Mouse (Mus musculus) intestine, embryonic 14.5 days (tissue): ENCODE measurements around the gene Slc35e2. TPM values are rescaled to one million over a fixed set of nuclear protein-coding genes. Genes with fewer than 3 reads are reported as not detected.
A peak's percentile ranks its signal among the peaks of the same experiment; 100 is the strongest.

ENCODE experiments used
- ATAC-seq: fragments of 200-750 bp; cut with Nextera tagmentation; replicated peaks from 2 replicates; pipeline ENCODE4 v1.8.0; 2017; ENCODE audit warnings: low read depth, moderate number of reproducible peaks, moderate TSS enrichment, moderate library complexity; ENCODE audit not compliant: low FRiP score, low TSS enrichment
- DNase-seq: peaks from one replicate; pipeline ENCODE4 v3.0.0-alpha.2; 2018; ENCODE audit warnings: low spot score
- H3K27ac ChIP-seq: fragments of 300-500 bp; sonication (generic); 2 replicates; pipeline ENCODE4 v1.5.1; 2014; ENCODE audit warnings: low read depth, mild to moderate bottlenecking, control low read depth
- H3K27me3 ChIP-seq: fragments of 300-500 bp; sonication (generic); replicated peaks from 2 replicates; pipeline ENCODE4 v1.6.1; 2014; ENCODE audit warnings: low read length, control low read depth; ENCODE audit not compliant: control insufficient read depth, insufficient read depth
- H3K36me3 ChIP-seq: fragments of 300-500 bp; sonication (generic); 2 replicates; pipeline ENCODE4 v1.6.1; 2014; ENCODE audit warnings: low read length, control low read depth; ENCODE audit not compliant: control insufficient read depth, insufficient read depth
- H3K4me1 ChIP-seq: fragments of 300-500 bp; sonication (generic); replicated peaks from 2 replicates; pipeline ENCODE4 v1.6.1; 2014; ENCODE audit warnings: low read length, control low read depth, mixed read lengths; ENCODE audit not compliant: control insufficient read depth, insufficient read depth
- H3K4me2 ChIP-seq: fragments of 300-500 bp; sonication (generic); 2 replicates; pipeline ENCODE4 v1.6.1; 2014; ENCODE audit warnings: low read length
- H3K4me3 ChIP-seq: fragments of 300-500 bp; sonication (generic); 2 replicates; pipeline ENCODE4 v1.5.1; 2014; ENCODE audit warnings: low read depth, low read length, control low read depth, mixed read lengths
- H3K9ac ChIP-seq: fragments of 300-500 bp; sonication (generic); 2 replicates; pipeline ENCODE4 v1.6.1; 2014; ENCODE audit warnings: mild to moderate bottlenecking, low read length
- H3K9me3 ChIP-seq: fragments of 300-500 bp; sonication (generic); 2 replicates; pipeline ENCODE4 v1.6.1; 2016; ENCODE audit warnings: low read length, control low read depth; ENCODE audit not compliant: control insufficient read depth
- whole genome bisulfite sequencing: fragments of 180-500 bp; shearing (Covaris S2); extraction: QIAGEN DNeasy Blood & Tissue Kit; methylation state at CpG from one replicate; pipeline ENCODE4 v1.1.7; 2014; 5-methylcytosine and 5-hydroxymethylcytosine counted together
- polyA plus RNA-seq: library from polyadenylated mRNA; unstranded; fragments of >200 nt; fragmentation: Nextera tagmentation; extraction: Ambion mirVana; gene quantifications from 2 replicates; pipeline ENCODE4 v1.2.1, GENCODE M21; 2014

Gene Slc35e2
- polyA plus RNA-seq, 1 experiment from 2014 or later, result 8.5 TPM

GRCm38 (mm10) chr4:155589356-155589755 lies 11.9 kb upstream of the Slc35e2 start:
- DNase-seq (no peak), ATAC-seq (no peak)
- Histone ChIP-seq H3K4me2 (no peak overlapping the region), H3K27ac (no peak overlapping the region), H3K4me3 (no peak overlapping the region), H3K27me3 (no peaks in the 10 kb centered on the region), H3K4me1 (no peaks in the 10 kb centered on the region), H3K36me3 (peaks cover 68% of the 10 kb centered on the region), H3K9ac (no peak overlapping the region), H3K9me3 (no peaks in the 10 kb centered on the region)
- WGBS, result 91% methylated on average over 5 of the region's 5 CpGs

GRCm38 (mm10) chr4:155591012-155591719 lies 10.1 kb upstream of the Slc35e2 start:
- ATAC-seq, result no peak
- Histone ChIP-seq H3K27ac (no peak overlapping the region), H3K27me3 (no peaks in the 10 kb centered on the region), H3K36me3 (peaks cover 50% of the 10 kb centered on the region), H3K4me1 (no peaks in the 10 kb centered on the region), H3K4me3 (no peak overlapping the region), H3K9me3 (no peaks in the 10 kb centered on the region), H3K9ac (no peak overlapping the region), H3K4me2 (no peak overlapping the region)
- WGBS, result 77% methylated on average over 7 of the region's 7 CpGs
- no peak for DNase-seq

GRCm38 (mm10) chr4:155593780-155594179 lies 7.4 kb upstream of the Slc35e2 start:
- H3K4me3 ChIP-seq, result no peak overlapping the region
- ATAC-seq (no peak), DNase-seq (no peak)
- whole genome bisulfite sequencing, result 81% methylated on average over 1 of the region's 1 CpGs
- H3K4me1 ChIP-seq, result no peaks in the 10 kb centered on the region
- H3K4me2 ChIP-seq, result no peak overlapping the region
- no peak overlapping the region for H3K9ac ChIP-seq
- H3K27me3 ChIP-seq, result no peaks in the 10 kb centered on the region
- peaks cover 24% of the 10 kb centered on the region for H3K36me3 ChIP-seq
- no peak overlapping the region for H3K27ac ChIP-seq
- no peaks in the 10 kb centered on the region for H3K9me3 ChIP-seq

- ATAC-seq, result no peak
- no peak overlapping the region for H3K4me2 ChIP-seq
- no peak overlapping the region for H3K4me3 ChIP-seq
- no peak overlapping the region for H3K27ac ChIP-seq
- DNase-seq, result no peak
- H3K9me3 ChIP-seq, result no peaks in the 10 kb centered on the region
- no peak overlapping the region for H3K9ac ChIP-seq
- 67% methylated on average over 3 of the region's 3 CpGs for WGBS
- peaks cover 3% of the 10 kb centered on the region; the same call in 1 of the 2 replicates for H3K4me1 ChIP-seq
- no peaks in the 10 kb centered on the region for H3K27me3 ChIP-seq
- H3K36me3 ChIP-seq, result peaks cover 5% of the 10 kb centered on the region; the same call in 1 of the 2 replicates
Measured at GRCm38 (mm10) chr4:155595777-155596176, 5.4 kb upstream of the Slc35e2 start.

GRCm38 (mm10) chr4:155596606-155597005 lies 4.6 kb upstream of the Slc35e2 start:
- no peaks in the 10 kb centered on the region for H3K27me3 ChIP-seq
- 82% methylated on average over 5 of the region's 5 CpGs for WGBS

GRCm38 (mm10) chr4:155598536-155598935 lies 2.7 kb upstream of the Slc35e2 start:
- Histone ChIP-seq H3K4me1 (peaks cover 6% of the 10 kb centered on the region), H3K9ac (no peak overlapping the region), H3K27me3 (no peaks in the 10 kb centered on the region), H3K4me3 (no peak overlapping the region), H3K4me2 (no peak overlapping the region), H3K27ac (no peak overlapping the region), H3K9me3 (no peaks in the 10 kb centered on the region), H3K36me3 (no peaks in the 10 kb centered on the region)
- DNase-seq, result no peak
- 16% methylated on average over 19 of the region's 20 CpGs for WGBS
- ATAC-seq, result no peak

More at GRCm38 (mm10) chr4:155596606-155597005, 4.6 kb upstream of the Slc35e2 start:
- Histone ChIP-seq H3K36me3 (no peaks in the 10 kb centered on the region), H3K9ac (no peak overlapping the region), H3K4me2 (no peak overlapping the region), H3K9me3 (no peaks in the 10 kb centered on the region), H3K4me3 (no peak overlapping the region), H3K27ac (no peak overlapping the region), H3K4me1 (peaks cover 3% of the 10 kb centered on the region; the same call in 1 of the 2 replicates)
- ATAC-seq (no peak), DNase-seq (no peak)

GRCm38 (mm10) chr4:155599901-155600825 lies 1.1 kb upstream of the Slc35e2 start:
- peak overlapping the region; percentile 72 for H3K4me2 ChIP-seq
- peak overlapping the region; percentile 95 for H3K9ac ChIP-seq
- DNase-seq, result no peak
- peak overlapping the region; percentile 99 for H3K27ac ChIP-seq
- peak overlapping the region; percentile 84 for H3K4me3 ChIP-seq
- H3K36me3 ChIP-seq, result peaks cover 5% of the 10 kb centered on the region; the same call in 1 of the 2 replicates
- no peaks in the 10 kb centered on the region for H3K27me3 ChIP-seq
- H3K4me1 ChIP-seq, result peaks cover 6% of the 10 kb centered on the region
- WGBS, result 82% methylated on average over 11 of the region's 11 CpGs
- H3K9me3 ChIP-seq, result no peaks in the 10 kb centered on the region
- ATAC-seq, result no peak

- Histone ChIP-seq H3K4me2 (peak overlapping the region; percentile 72), H3K9me3 (no peaks in the 10 kb centered on the region), H3K9ac (peak overlapping the region; percentile 95), H3K27ac (peak overlapping the region; percentile 99), H3K4me1 (peaks cover 6% of the 10 kb centered on the region), H3K4me3 (peak overlapping the region; percentile 84), H3K27me3 (no peaks in the 10 kb centered on the region), H3K36me3 (peaks cover 5% of the 10 kb centered on the region; the same call in 1 of the 2 replicates)
- WGBS, result 2% methylated on average over 31 of the region's 31 CpGs
- ATAC-seq (no peak; the same call in 1 of the 2 replicates), DNase-seq (no peak)
Measured at GRCm38 (mm10) chr4:155601997-155602456, 811 bp downstream of the Slc35e2 start.
